Comparison of ENCODE assay signal across 36 mouse cellular contexts in the genomic region with DNA sequence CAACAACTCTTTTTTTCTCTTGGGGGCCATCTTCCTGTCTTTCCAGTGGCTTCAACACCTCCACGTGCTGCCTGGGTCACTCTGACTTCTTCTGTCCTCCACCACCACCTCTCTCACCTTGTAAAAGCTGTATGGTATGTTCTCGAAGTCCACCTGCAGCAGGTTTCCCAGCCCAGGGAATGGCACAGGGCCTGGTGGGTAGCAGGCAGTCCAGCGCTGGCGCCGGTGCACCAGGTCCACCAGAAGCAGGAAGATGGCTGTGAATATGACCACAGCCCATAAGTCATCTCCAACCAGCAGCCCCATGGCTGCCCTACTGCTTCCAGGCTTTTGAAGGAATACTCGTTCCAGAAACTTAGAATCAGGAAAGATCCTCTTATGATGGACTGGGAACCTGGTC. TPM values are rescaled to one million over a fixed set of nuclear protein-coding genes. Genes with fewer than 3 reads are reported as not detected.
A peak's percentile ranks its signal among the peaks of the same experiment; 100 is the strongest.
DNase-seq lines count a peak whose midpoint lies in the region; ATAC-seq and TF ChIP-seq lines count a peak whose summit lies in the region.
"Had no signal": no experiment of that assay in that cellular context is flagged by ENCODE, and none has a peak within 500 bp of the region (broad histone marks: within the 10 kb centered on the region; RNA-seq: fewer than 3 reads in every experiment).

No protein-coding gene starts in this region.

- H3K36me3 ChIP-seq in liver, embryonic 15.5 days (replicated peaks) = no peaks in the 10 kb centered on the region
- no peaks in the 10 kb centered on the region for H3K36me3 ChIP-seq in liver, embryonic 11.5 days (ENCODE audit: control insufficient read depth, insufficient read depth, low read length)
- no peaks in the 10 kb centered on the region for H3K36me3 ChIP-seq in liver, embryonic 16.5 days (ENCODE audit: control insufficient read depth, insufficient read depth)
- no peaks in the 10 kb centered on the region for H3K36me3 ChIP-seq in stomach, embryonic 16.5 days (ENCODE audit: control insufficient read depth, insufficient read depth, low read length)
- H3K36me3 ChIP-seq: embryonic facial prominence, embryonic 12.5 days; heart, embryonic 13.5 days; hindbrain, embryonic 15.5 days had no signal

- H3K4me1 ChIP-seq in liver, embryonic 15.5 days (replicated peaks) = no peaks in the 10 kb centered on the region
- H3K4me1 ChIP-seq in liver, embryonic 11.5 days (replicated peaks; ENCODE audit: control insufficient read depth, insufficient read depth, low read length) = no peaks in the 10 kb centered on the region
- no peaks in the 10 kb centered on the region for H3K4me1 ChIP-seq in liver, embryonic 16.5 days (ENCODE audit: control insufficient read depth, low read depth, low read length)
- H3K4me1 ChIP-seq in stomach, embryonic 16.5 days (ENCODE audit: control insufficient read depth, insufficient read depth, low read length) = no peaks in the 10 kb centered on the region
- H3K4me1 ChIP-seq: embryonic facial prominence, embryonic 12.5 days; forebrain, embryonic 13.5 days; heart, embryonic 13.5 days; hindbrain, embryonic 15.5 days had no signal

- H3K27me3 ChIP-seq in liver, embryonic 15.5 days = no peaks in the 10 kb centered on the region
- H3K27me3 ChIP-seq in liver, embryonic 11.5 days (replicated peaks; ENCODE audit: control insufficient read depth, insufficient read depth, low read length) = no peaks in the 10 kb centered on the region
- H3K27me3 ChIP-seq in liver, embryonic 16.5 days (ENCODE audit: control insufficient read depth, insufficient read depth, low read depth, low read length) = no peaks in the 10 kb centered on the region
- no peaks in the 10 kb centered on the region for H3K27me3 ChIP-seq in stomach, embryonic 16.5 days (ENCODE audit: control insufficient read depth, insufficient read depth, low read length)
- H3K27me3 ChIP-seq: embryonic facial prominence, embryonic 12.5 days; forebrain, embryonic 13.5 days; heart, embryonic 13.5 days; hindbrain, embryonic 15.5 days; Patski had no signal

- H3K4me3 ChIP-seq in liver, embryonic 15.5 days (replicated peaks) = peak overlapping the region; percentile 17
- H3K4me3 ChIP-seq in liver, embryonic 11.5 days (ENCODE audit: low read depth, low read length) = no peak overlapping the region
- peak overlapping the region; percentile 29 for H3K4me3 ChIP-seq in liver, embryonic 16.5 days (ENCODE audit: low read depth, low read length)
- peak overlapping the region; percentile 30 for H3K4me3 ChIP-seq in stomach, embryonic 16.5 days (replicated peaks; ENCODE audit: low read length)
- H3K4me3 ChIP-seq in gastrocnemius, adult 2 months = no peak overlapping the region
- H3K4me3 ChIP-seq: embryonic facial prominence, embryonic 12.5 days; forebrain, embryonic 13.5 days; heart, embryonic 13.5 days; hindbrain, embryonic 15.5 days had no signal

- no peak for TF ChIP-seq CTCF in gastrocnemius, adult 2 months (IDR thresholded peaks at IDR 0.05)

- ATAC-seq in liver, embryonic 15.5 days (ENCODE audit: insufficient read depth) = peak; percentile 16
- ATAC-seq in liver, embryonic 11.5 days (replicated peaks; ENCODE audit: low FRiP score) = no peak
- ATAC-seq in liver, embryonic 16.5 days (ENCODE audit: low read depth) = peak; percentile 7; the same call in 1 of the 2 replicates
- ATAC-seq in stomach, embryonic 16.5 days (ENCODE audit: insufficient read depth, low FRiP score) = 0 out of 2 replicates have a peak, but pooled peaks have one; percentile 6
- ATAC-seq in inflammation-experienced regulatory T-cells, adult 6 months = no peak
- ATAC-seq: forebrain, embryonic 13.5 days; midbrain, embryonic 16.5 days; Patski had no signal

- H3K27ac ChIP-seq in liver, embryonic 15.5 days (replicated peaks) = peak overlapping the region; percentile 42; the same call in 1 of the 2 replicates
- no peak overlapping the region for H3K27ac ChIP-seq in liver, embryonic 11.5 days (ENCODE audit: low read depth, low read length)
- H3K27ac ChIP-seq in liver, embryonic 16.5 days (ENCODE audit: low read length) = peak overlapping the region; percentile 63
- H3K27ac ChIP-seq in stomach, embryonic 16.5 days (ENCODE audit: low read length) = peak overlapping the region; percentile 92
- H3K27ac ChIP-seq in gastrocnemius, adult 2 months = no peak overlapping the region
- H3K27ac ChIP-seq: embryonic facial prominence, embryonic 12.5 days; forebrain, embryonic 13.5 days; heart, embryonic 13.5 days; hindbrain, embryonic 15.5 days had no signal

- intact Hi-C loops in gastrocnemius, adult 2 months (cut with DNase I) = no loop called here

- peak overlapping the region; percentile 1; the same call in 1 of the 2 replicates for H3K4me2 ChIP-seq in liver, embryonic 15.5 days
- H3K4me2 ChIP-seq in liver, embryonic 11.5 days = no peak overlapping the region
- peak overlapping the region; percentile 23; the same call in 1 of the 2 replicates for H3K4me2 ChIP-seq in liver, embryonic 16.5 days (ENCODE audit: low read depth, low read length)
- peak overlapping the region; percentile 38; the same call in 1 of the 2 replicates for H3K4me2 ChIP-seq in stomach, embryonic 16.5 days (ENCODE audit: low read depth, low read length)
- H3K4me2 ChIP-seq: embryonic facial prominence, embryonic 12.5 days; forebrain, embryonic 13.5 days; heart, embryonic 13.5 days; hindbrain, embryonic 15.5 days; lung, embryonic 14.5 days; midbrain, embryonic 11.5 days had no signal

- H3K9ac ChIP-seq in liver, embryonic 15.5 days = no peak overlapping the region
- H3K9ac ChIP-seq in liver, embryonic 11.5 days (ENCODE audit: low read depth, low read length) = no peak overlapping the region
- no peak overlapping the region; the same call in 1 of the 2 replicates for H3K9ac ChIP-seq in liver, embryonic 16.5 days (ENCODE audit: low read depth, low read length)
- H3K9ac ChIP-seq in stomach, embryonic 16.5 days (ENCODE audit: low read length) = peak overlapping the region; percentile 54; the same call in 1 of the 2 replicates
- H3K9ac ChIP-seq: embryonic facial prominence, embryonic 12.5 days; forebrain, embryonic 13.5 days; heart, embryonic 13.5 days; hindbrain, embryonic 15.5 days; lung, embryonic 14.5 days had no signal

- WGBS in liver, embryonic 15.5 days (ENCODE audit: insufficient replicate concordance) = 59% methylated on average over 6 of the region's 6 CpGs
- 76% methylated on average over 6 of the region's 6 CpGs for WGBS in liver, embryonic 11.5 days
- 55% methylated on average over 6 of the region's 6 CpGs for WGBS in liver, embryonic 16.5 days (ENCODE audit: insufficient replicate concordance)
- 68% methylated on average over 6 of the region's 6 CpGs for WGBS in stomach, embryonic 16.5 days

- DNase-seq in heart, adult 11 months = peak; percentile 31
- DNase-seq in heart, adult 18-20 months = no peak
- no peak for DNase-seq in liver, embryonic 11.5 days (ENCODE audit: low spot score)
- DNase-seq in gastrocnemius, adult 2 months = no peak
- DNase-seq: adrenal gland, postnatal 10 days; cerebellum, adult 11 months; cerebellum, adult 9-10 months; cerebellum, postnatal 36 days; gastrocnemius, postnatal 25 days; heart, postnatal 10 days; layer of hippocampus, postnatal 36 days; left cerebral cortex, postnatal 4 days; lung, embryonic 14.5 days; lung, postnatal 36 days; right cerebral cortex, adult 18-20 months; thymus, adult 2 months; thymus, postnatal 36 days had no signal

- no peaks in the 10 kb centered on the region for H3K9me3 ChIP-seq in liver, embryonic 15.5 days (replicated peaks)
- H3K9me3 ChIP-seq in liver, embryonic 11.5 days (ENCODE audit: control insufficient read depth, low read length) = no peaks in the 10 kb centered on the region
- no peaks in the 10 kb centered on the region for H3K9me3 ChIP-seq in liver, embryonic 16.5 days (replicated peaks; ENCODE audit: control insufficient read depth, low read length)
- H3K9me3 ChIP-seq in stomach, embryonic 16.5 days (replicated peaks; ENCODE audit: control insufficient read depth, low read length) = no peaks in the 10 kb centered on the region
- H3K9me3 ChIP-seq: embryonic facial prominence, embryonic 12.5 days; forebrain, embryonic 13.5 days; heart, embryonic 13.5 days; hindbrain, embryonic 15.5 days had no signal

RNA-seq across cellular contexts. Expression of gene Cyp2d26, which starts 0.2 kb away (rescaled TPM):
- total RNA-seq in heart, adult 18-20 months (2021) = not detected
- polyA plus RNA-seq in liver, embryonic 15.5 days (2015; fragmentation: Nextera tagmentation; extraction: Ambion mirVana) = 61.1 and 109 TPM in 2 replicates
- 0.62 and 1.3 TPM in 2 replicates for polyA plus RNA-seq in liver, embryonic 11.5 days (2014; fragmentation: Nextera tagmentation; extraction: Ambion mirVana)
- 141 and 169 TPM in 2 replicates for polyA plus RNA-seq in liver, embryonic 16.5 days (2015; fragmentation: Nextera tagmentation; extraction: Ambion mirVana)
- 24.4 and 34.2 TPM in 2 replicates for polyA plus RNA-seq in stomach, embryonic 16.5 days (2015; fragmentation: Nextera tagmentation; extraction: Ambion mirVana)
- under 1 TPM in 1 of 3 experiments, not detected in 2; 0.44 TPM for polyA plus RNA-seq in inflammation-experienced regulatory T-cells, adult 6 months (2017; shearing (Covaris generic))
- not detected for total RNA-seq in gastrocnemius, adult 2 months (2021)
- total RNA-seq: gastrocnemius, postnatal 25 days; heart, adult 8-10 months; heart, postnatal 10 days; hematopoietic stem cell, adult 5-6 weeks; layer of hippocampus, postnatal 36 days; megakaryocyte, adult 5-6 weeks; MEL; neutrophil, adult 5-6 weeks had no signal
- polyA plus RNA-seq: embryonic facial prominence, embryonic 12.5 days; heart, embryonic 13.5 days; hindbrain, embryonic 15.5 days; lung, embryonic 14.5 days; midbrain, embryonic 11.5 days; neural tube, embryonic 11.5 days; Patski had no signal

RNA-seq across cellular contexts. Expression of gene Cyp2d40, which starts 29.9 kb away (rescaled TPM):
- not detected for total RNA-seq in heart, adult 18-20 months (2021)
- 0.13 TPM in 2 replicates for polyA plus RNA-seq in liver, embryonic 15.5 days (2015; fragmentation: Nextera tagmentation; extraction: Ambion mirVana)
- not detected in 2 replicates for polyA plus RNA-seq in liver, embryonic 11.5 days (2014; fragmentation: Nextera tagmentation; extraction: Ambion mirVana)
- polyA plus RNA-seq in liver, embryonic 16.5 days (2015; fragmentation: Nextera tagmentation; extraction: Ambion mirVana) = 0.07 and 0.11 TPM in 2 replicates
- polyA plus RNA-seq in stomach, embryonic 16.5 days (2015; fragmentation: Nextera tagmentation; extraction: Ambion mirVana) = not detected in 2 replicates
- polyA plus RNA-seq in inflammation-experienced regulatory T-cells, adult 6 months (2017; shearing (Covaris generic)) = not detected
- not detected for total RNA-seq in gastrocnemius, adult 2 months (2021)
- total RNA-seq: gastrocnemius, postnatal 25 days; heart, adult 8-10 months; heart, postnatal 10 days; hematopoietic stem cell, adult 5-6 weeks; layer of hippocampus, postnatal 36 days; left cerebral cortex, postnatal 4 days; megakaryocyte, adult 5-6 weeks; MEL; neutrophil, adult 5-6 weeks had no signal
- polyA plus RNA-seq: embryonic facial prominence, embryonic 12.5 days; forebrain, embryonic 13.5 days; heart, embryonic 13.5 days; hindbrain, embryonic 15.5 days; kidney, embryonic 16.5 days; lung, embryonic 14.5 days; midbrain, embryonic 11.5 days; midbrain, embryonic 16.5 days; neural tube, embryonic 11.5 days; Patski; spleen, adult 2 months had no signal

Comparison
In these comparisons a context has a peak if more than half of its experiments do, and no peak if none do; other contexts are left out.
1. ATAC-seq: peak in liver, embryonic 15.5 days (single experiment), liver, embryonic 16.5 days (single experiment) and stomach, embryonic 16.5 days (single experiment); none in liver, embryonic 11.5 days (single experiment) and inflammation-experienced regulatory T-cells, adult 6 months (single experiment).
2. H3K27ac ChIP-seq: peak in liver, embryonic 15.5 days (single experiment), liver, embryonic 16.5 days (single experiment) and stomach, embryonic 16.5 days (single experiment); none in liver, embryonic 11.5 days (single experiment) and gastrocnemius, adult 2 months (single experiment).
3. H3K4me3 ChIP-seq: peak in liver, embryonic 15.5 days (single experiment), liver, embryonic 16.5 days (single experiment) and stomach, embryonic 16.5 days (single experiment); none in liver, embryonic 11.5 days (single experiment) and gastrocnemius, adult 2 months (single experiment).
4. RNA of gene Cyp2d26, which starts 0.2 kb away (polyA plus RNA-seq): 141 to 169 TPM in liver, embryonic 16.5 days, 61.1 to 109 TPM in liver, embryonic 15.5 days and 24.4 to 34.2 TPM in stomach, embryonic 16.5 days; 0.62 to 1.3 TPM in liver, embryonic 11.5 days and 0.44 TPM in inflammation-experienced regulatory T-cells, adult 6 months; every median in the first group is over 10 times any median in the second.